Mouse (Mus musculus): Measurements from ENCODE around the gene Cald1. TPM values are rescaled to one million over a fixed set of nuclear protein-coding genes. Genes with fewer than 3 reads are reported as not detected.

Gene Cald1
- total RNA-seq, 1 experiment from 2014 or later = 0.65 TPM

GRCm38 (mm10) chr6:34769984-34770383 is 171.7 kb downstream of the Cald1 start:
- no peak for ATAC-seq (replicated peaks in 1 of 2; ENCODE audit: insufficient read depth in 1 of 2, low FRiP score in 2 of 2, low TSS enrichment in 1 of 2, low read depth in 1 of 2, poor library complexity in 2 of 2, severe bottlenecking in 2 of 2)

- no peak for ATAC-seq (replicated peaks in 1 of 2; ENCODE audit: insufficient read depth in 1 of 2, low FRiP score in 2 of 2, low TSS enrichment in 1 of 2, low read depth in 1 of 2, poor library complexity in 2 of 2, severe bottlenecking in 2 of 2)
Measured at GRCm38 (mm10) chr6:34770491-34770890, 172.2 kb downstream of the Cald1 start.

GRCm38 (mm10) chr6:34776396-34776795 is 178.1 kb downstream of the Cald1 start:
- ATAC-seq (replicated peaks in 1 of 2; ENCODE audit: insufficient read depth in 1 of 2, low FRiP score in 2 of 2, low TSS enrichment in 1 of 2, low read depth in 1 of 2, poor library complexity in 2 of 2, severe bottlenecking in 2 of 2) = no peak

GRCm38 (mm10) chr6:34777094-34777493 is 178.8 kb downstream of the Cald1 start:
- ATAC-seq (replicated peaks in 1 of 2; ENCODE audit: insufficient read depth in 1 of 2, low FRiP score in 2 of 2, low TSS enrichment in 1 of 2, low read depth in 1 of 2, poor library complexity in 2 of 2, severe bottlenecking in 2 of 2) = no peak

- ATAC-seq (replicated peaks in 1 of 2; ENCODE audit: insufficient read depth in 1 of 2, low FRiP score in 2 of 2, low TSS enrichment in 1 of 2, low read depth in 1 of 2, poor library complexity in 2 of 2, severe bottlenecking in 2 of 2) = no peak
Measured at GRCm38 (mm10) chr6:34777981-34778668, 179.8 kb downstream of the Cald1 start.

GRCm38 (mm10) chr6:34780231-34780942 is 182.1 kb downstream of the Cald1 start, which contains the start of gene Agbl3:
Gene Agbl3 (plus strand): TSS chr6:34780432.
- ATAC-seq (replicated peaks in 1 of 2; ENCODE audit: insufficient read depth in 1 of 2, low FRiP score in 2 of 2, low TSS enrichment in 1 of 2, low read depth in 1 of 2, poor library complexity in 2 of 2, severe bottlenecking in 2 of 2) = peak; percentile 90 to 93

- ATAC-seq (replicated peaks in 1 of 2; ENCODE audit: insufficient read depth in 1 of 2, low FRiP score in 2 of 2, low TSS enrichment in 1 of 2, low read depth in 1 of 2, poor library complexity in 2 of 2, severe bottlenecking in 2 of 2) = 0 out of 4 replicates have a peak, but pooled peaks have one; percentile 8 to 12
Measured at GRCm38 (mm10) chr6:34780943-34781289, 182.6 kb downstream of the Cald1 start.

GRCm38 (mm10) chr6:34782493-34782892 is 184.2 kb downstream of the Cald1 start:
- no peak for ATAC-seq (replicated peaks in 1 of 2; ENCODE audit: insufficient read depth in 1 of 2, low FRiP score in 2 of 2, low TSS enrichment in 1 of 2, low read depth in 1 of 2, poor library complexity in 2 of 2, severe bottlenecking in 2 of 2)

GRCm38 (mm10) chr6:34796881-34797280 is 198.6 kb downstream of the Cald1 start:
- no peak for ATAC-seq (replicated peaks in 1 of 2; ENCODE audit: insufficient read depth in 1 of 2, low FRiP score in 2 of 2, low TSS enrichment in 1 of 2, low read depth in 1 of 2, poor library complexity in 2 of 2, severe bottlenecking in 2 of 2)

- ATAC-seq (replicated peaks in 1 of 2; ENCODE audit: insufficient read depth in 1 of 2, low FRiP score in 2 of 2, low TSS enrichment in 1 of 2, low read depth in 1 of 2, poor library complexity in 2 of 2, severe bottlenecking in 2 of 2) = no peak
Measured at GRCm38 (mm10) chr6:34797887-34798286, 199.6 kb downstream of the Cald1 start.

GRCm38 (mm10) chr6:34805582-34805981 is 207.3 kb downstream of the Cald1 start:
- no peak for ATAC-seq (replicated peaks in 1 of 2; ENCODE audit: insufficient read depth in 1 of 2, low FRiP score in 2 of 2, low TSS enrichment in 1 of 2, low read depth in 1 of 2, poor library complexity in 2 of 2, severe bottlenecking in 2 of 2)

GRCm38 (mm10) chr6:34810651-34811050 is 212.4 kb downstream of the Cald1 start:
- peak; percentile 29 to 42; a peak in 2 of 4 replicates for ATAC-seq (replicated peaks in 1 of 2; ENCODE audit: insufficient read depth in 1 of 2, low FRiP score in 2 of 2, low TSS enrichment in 1 of 2, low read depth in 1 of 2, poor library complexity in 2 of 2, severe bottlenecking in 2 of 2)

GRCm38 (mm10) chr6:34824406-34824805 is 226.1 kb downstream of the Cald1 start:
- ATAC-seq (replicated peaks in 1 of 2; ENCODE audit: insufficient read depth in 1 of 2, low FRiP score in 2 of 2, low TSS enrichment in 1 of 2, low read depth in 1 of 2, poor library complexity in 2 of 2, severe bottlenecking in 2 of 2) = no peak

Other genes with a start within 250 kb of the Cald1 start
- not detected in 2 replicates for gene Akr1b8, start 244.4 kb upstream of the Cald1 start, total RNA-seq (2017)
- 40.2 and 53.3 TPM in 2 replicates for gene Akr1b10, start 214.3 kb upstream of the Cald1 start, total RNA-seq (2017)
- not detected in 2 replicates for gene Akr1b7, start 186.2 kb upstream of the Cald1 start, total RNA-seq (2017)
- 21.1 and 35.0 TPM in 2 replicates for gene Bpgm, start 122.3 kb upstream of the Cald1 start, total RNA-seq (2017)
- gene Agbl3, start 181.9 kb downstream of the Cald1 start, total RNA-seq (2017) = 7.1 and 9.3 TPM in 2 replicates

Data from hematopoietic stem cell, adult 5-6 weeks (primary cell).